Mouse (Mus musculus) kidney, adult 2 months (tissue): ENCODE results near the gene Nhsl2. TPM values are rescaled to one million over a fixed set of nuclear protein-coding genes. Genes with fewer than 3 reads are reported as not detected.

Experiments used
- DNase-seq: peaks from one replicate; pipeline ENCODE4 v3.0.0; 2021
- H3K27ac ChIP-seq: fragments of 200-500 bp; 2 replicates; pipeline ENCODE4 v1.5.1; 2012; ENCODE audit warnings: low read depth, low read length, control low read depth, inconsistent platforms; ENCODE audit not compliant: insufficient read depth
- H3K27me3 ChIP-seq: fragments of 200-500 bp; replicated peaks from 2 replicates; pipeline ENCODE4 v1.6.1; 2012; ENCODE audit warnings: mild to moderate bottlenecking, moderate library complexity, low read length, inconsistent platforms; ENCODE audit not compliant: control insufficient read depth, insufficient read depth
- H3K36me3 ChIP-seq: fragments of 200-500 bp; 2 replicates; pipeline ENCODE4 v1.6.1; 2012; ENCODE audit warnings: mild to moderate bottlenecking, moderate library complexity, low read length, inconsistent platforms; ENCODE audit not compliant: control insufficient read depth, insufficient read depth
- H3K4me1 ChIP-seq: fragments of 200-500 bp; 2 replicates; pipeline ENCODE4 v1.6.1; 2011; ENCODE audit warnings: low read length; ENCODE audit not compliant: control insufficient read depth, insufficient read depth
- H3K4me3 ChIP-seq: fragments of 200-500 bp; 2 replicates; pipeline ENCODE4 v1.5.1; 2011; ENCODE audit warnings: mild to moderate bottlenecking, low read depth, low read length, control low read depth; ENCODE audit not compliant: insufficient read depth
- CTCF ChIP-seq: fragments of 200-500 bp; conservative IDR thresholded peaks from 2 replicates; pipeline ENCODE4 v1.5.1; 2011; ENCODE audit warnings: low read depth, mild to moderate bottlenecking, control low read depth, low read length, moderate library complexity, mixed read lengths; ENCODE audit not compliant: insufficient read depth, insufficient read length
- POLR2A ChIP-seq: fragments of 200-500 bp; IDR thresholded peaks from one replicate; pipeline ENCODE4 v1.6.1; 2011; ENCODE audit warnings: low read depth, low read length, control low read depth
- WGBS: fragments of 180-500 bp; shearing (Covaris S2); methylation state at CpG from one replicate; pipeline ENCODE4 v1.1.7; 2018; 5-methylcytosine and 5-hydroxymethylcytosine counted together
- polyA plus RNA-seq: library from polyadenylated mRNA; depleted of rRNA; stranded (reverse); fragments of >200 nt; gene quantifications from 2 replicates; pipeline ENCODE4 v1.2.3, GENCODE M21; 2012

The Nhsl2 gene
- polyA plus RNA-seq, 1 experiment = 4.0 TPM

GRCm38 (mm10) chrX:101851566-101852354, 2.6 kb downstream of the Nhsl2 start:
- Histone ChIP-seq H3K36me3 (no peaks in the 10 kb centered on the region), H3K27me3 (no peaks in the 10 kb centered on the region), H3K4me3 (no peak overlapping the region), H3K27ac (no peak overlapping the region), H3K4me1 (peaks cover 6% of the 10 kb centered on the region; the same call in 1 of the 2 replicates)
- no peak for DNase-seq
- TF ChIP-seq POLR2A (no peak), CTCF (no peak)
- 87% methylated on average over 7 of the region's 7 CpGs for WGBS

GRCm38 (mm10) chrX:101863666-101864378, 14.6 kb downstream of the Nhsl2 start:
- WGBS = 69% methylated on average over 4 of the region's 4 CpGs
- Histone ChIP-seq H3K27me3 (no peaks in the 10 kb centered on the region), H3K36me3 (no peaks in the 10 kb centered on the region), H3K4me1 (no peaks in the 10 kb centered on the region), H3K4me3 (no peak overlapping the region), H3K27ac (no peak overlapping the region)
- DNase-seq = no peak
- no peak for TF ChIP-seq POLR2A
- TF ChIP-seq CTCF = no peak

- Histone ChIP-seq H3K4me1 (no peaks in the 10 kb centered on the region), H3K27me3 (no peaks in the 10 kb centered on the region), H3K4me3 (no peak overlapping the region), H3K27ac (no peak overlapping the region), H3K36me3 (no peaks in the 10 kb centered on the region)
- WGBS = 78% methylated on average over 5 of the region's 5 CpGs
- no peak for DNase-seq
- TF ChIP-seq CTCF (no peak), POLR2A (no peak)
Measured at GRCm38 (mm10) chrX:101864788-101865187, 15.6 kb downstream of the Nhsl2 start.

GRCm38 (mm10) chrX:101874147-101874546, 25.0 kb downstream of the Nhsl2 start:
- no peaks in the 10 kb centered on the region for H3K27me3 ChIP-seq
- no peaks in the 10 kb centered on the region for H3K36me3 ChIP-seq
- no peak for DNase-seq
- no peaks in the 10 kb centered on the region for H3K4me1 ChIP-seq
- TF ChIP-seq POLR2A = no peak
- TF ChIP-seq CTCF = no peak
- WGBS = 43% methylated on average over 3 of the region's 3 CpGs
- no peak overlapping the region for H3K27ac ChIP-seq
- no peak overlapping the region for H3K4me3 ChIP-seq

DNA sequence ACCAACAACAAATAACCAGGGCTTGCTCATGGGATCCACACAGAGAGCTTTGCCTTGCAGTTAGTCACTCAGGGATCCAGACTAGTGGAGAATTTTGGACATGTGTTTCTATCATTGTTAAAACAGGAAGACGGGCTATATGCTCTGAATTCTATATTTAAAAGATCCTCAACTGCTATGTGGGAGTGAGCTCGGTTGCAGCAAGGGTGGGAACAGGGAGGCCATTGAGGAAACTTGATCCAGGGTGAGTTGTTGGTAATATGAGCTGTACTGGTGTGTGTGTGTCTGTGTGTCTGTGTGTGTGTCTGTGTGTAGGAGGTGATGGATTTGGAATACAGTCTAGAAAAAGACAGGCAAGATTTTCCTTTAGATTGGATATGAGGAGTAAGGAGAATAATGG, 25.7 kb downstream of the Nhsl2 start:
- TF ChIP-seq CTCF (no peak), POLR2A (no peak)
- Histone ChIP-seq H3K4me3 (no peak overlapping the region), H3K36me3 (no peaks in the 10 kb centered on the region), H3K27ac (no peak overlapping the region), H3K4me1 (no peaks in the 10 kb centered on the region), H3K27me3 (no peaks in the 10 kb centered on the region)
- 66% methylated on average over 2 of the region's 2 CpGs for WGBS
- no peak for DNase-seq

DNA sequence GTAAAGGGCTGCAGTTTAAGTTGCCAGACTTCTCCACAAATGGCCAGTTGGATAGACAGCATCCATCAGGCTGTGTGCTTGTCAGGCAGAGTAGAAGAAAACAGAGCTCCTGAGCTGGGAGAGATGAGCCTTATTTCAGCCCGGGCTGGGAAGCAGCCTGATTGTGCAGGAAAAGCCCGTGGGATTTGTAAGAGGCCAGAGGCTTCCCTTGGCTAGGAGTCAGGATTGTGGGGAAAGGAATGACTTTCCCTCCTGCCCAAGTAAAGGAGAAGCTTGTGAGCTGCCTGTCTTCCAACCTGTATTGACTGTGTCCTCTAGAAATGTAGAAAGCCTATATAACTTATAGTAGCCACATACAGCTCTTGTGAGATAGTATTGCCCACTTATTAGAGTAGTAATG, 27.0 kb downstream of the Nhsl2 start:
- peak; percentile 2 for DNase-seq
- Histone ChIP-seq H3K4me1 (no peaks in the 10 kb centered on the region), H3K27ac (no peak overlapping the region), H3K36me3 (no peaks in the 10 kb centered on the region), H3K27me3 (no peaks in the 10 kb centered on the region), H3K4me3 (no peak overlapping the region)
- 27% methylated on average over 2 of the region's 2 CpGs for WGBS
- TF ChIP-seq CTCF (no peak), POLR2A (no peak)

GRCm38 (mm10) chrX:101877840-101878239, 28.7 kb downstream of the Nhsl2 start:
- H3K4me1 ChIP-seq = no peaks in the 10 kb centered on the region
- no peak overlapping the region for H3K27ac ChIP-seq
- no peaks in the 10 kb centered on the region for H3K27me3 ChIP-seq
- no peak overlapping the region for H3K4me3 ChIP-seq
- TF ChIP-seq CTCF = no peak
- no peak for TF ChIP-seq POLR2A
- DNase-seq = no peak
- no peaks in the 10 kb centered on the region for H3K36me3 ChIP-seq
- 72% methylated on average over 4 of the region's 4 CpGs for WGBS
